Mouse (Mus musculus): ENCODE data around the gene Lats2. TPM values are rescaled to one million over a fixed set of nuclear protein-coding genes. Genes with fewer than 3 reads are reported as not detected.
"Not testable (repeated sequence)": the region's sequence is repeated elsewhere in the genome, so short reads cannot be mapped to it uniquely, and the experiment has no call there.

Gene Lats2
- polyA plus RNA-seq, 1 experiment: 23.0 TPM

- WGBS: 98% methylated on average over 15 of the region's 15 CpGs
- H3K27me3 ChIP-seq (ENCODE audit: control insufficient read depth, insufficient read depth, low read length): no peaks in the 10 kb centered on the region
- peaks cover 30% of the 10 kb centered on the region for H3K36me3 ChIP-seq (ENCODE audit: control insufficient read depth, insufficient read depth, low read length)
- no peaks in the 10 kb centered on the region for H3K4me1 ChIP-seq (ENCODE audit: control insufficient read depth, insufficient read depth, insufficient read length, low read length)
- H3K4me3 ChIP-seq (ENCODE audit: low read depth, low read length): no peak overlapping the region
- TF ChIP-seq CTCF (IDR thresholded peaks at IDR 0.05; ENCODE audit: extremely low read depth, insufficient read length, insufficient replicate concordance, low read depth, low read length): no peak
- TF ChIP-seq POLR2A (IDR thresholded peaks at IDR 0.05; ENCODE audit: low read depth, low read length): no peak
- no peak overlapping the region for H3K27ac ChIP-seq (ENCODE audit: insufficient read depth, low read depth, low read length)
Measured at GRCm38 (mm10) chr14:57696066-57696465, 62.1 kb downstream of the Lats2 start.

- Histone ChIP-seq H3K36me3 (ENCODE audit: control insufficient read depth, insufficient read depth, low read length) (peaks cover 32% of the 10 kb centered on the region), H3K4me3 (ENCODE audit: low read depth, low read length) (no peak overlapping the region), H3K27ac (ENCODE audit: insufficient read depth, low read depth, low read length) (no peak overlapping the region), H3K4me1 (ENCODE audit: control insufficient read depth, insufficient read depth, insufficient read length, low read length) (no peaks in the 10 kb centered on the region), H3K27me3 (ENCODE audit: control insufficient read depth, insufficient read depth, low read length) (no peaks in the 10 kb centered on the region)
- TF ChIP-seq POLR2A (IDR thresholded peaks at IDR 0.05; ENCODE audit: low read depth, low read length) (no peak), CTCF (IDR thresholded peaks at IDR 0.05; ENCODE audit: extremely low read depth, insufficient read length, insufficient replicate concordance, low read depth, low read length) (peak; percentile 16; the same call in 1 of the 2 replicates)
- 91% methylated on average over 8 of the region's 8 CpGs for WGBS
Measured at GRCm38 (mm10) chr14:57695550-57695949, 62.6 kb downstream of the Lats2 start.

GRCm38 (mm10) chr14:57694246-57694645, 63.9 kb downstream of the Lats2 start:
- Histone ChIP-seq H3K4me1 (ENCODE audit: control insufficient read depth, insufficient read depth, insufficient read length, low read length) (no peaks in the 10 kb centered on the region), H3K4me3 (ENCODE audit: low read depth, low read length) (no peak overlapping the region), H3K27me3 (ENCODE audit: control insufficient read depth, insufficient read depth, low read length) (no peaks in the 10 kb centered on the region), H3K27ac (ENCODE audit: insufficient read depth, low read depth, low read length) (no peak overlapping the region), H3K36me3 (ENCODE audit: control insufficient read depth, insufficient read depth, low read length) (peaks cover 24% of the 10 kb centered on the region)
- WGBS: 83% methylated on average over 16 of the region's 16 CpGs
- no peak for TF ChIP-seq CTCF (IDR thresholded peaks at IDR 0.05; ENCODE audit: extremely low read depth, insufficient read length, insufficient replicate concordance, low read depth, low read length)

GRCm38 (mm10) chr14:57692517-57693130, 65.6 kb downstream of the Lats2 start:
- H3K27me3 ChIP-seq (ENCODE audit: control insufficient read depth, insufficient read depth, low read length): no peaks in the 10 kb centered on the region
- peaks cover 18% of the 10 kb centered on the region for H3K36me3 ChIP-seq (ENCODE audit: control insufficient read depth, insufficient read depth, low read length)
- no peak overlapping the region for H3K27ac ChIP-seq (ENCODE audit: insufficient read depth, low read depth, low read length)
- 86% methylated on average over 17 of the region's 17 CpGs for WGBS
- no peak overlapping the region for H3K4me3 ChIP-seq (ENCODE audit: low read depth, low read length)
- TF ChIP-seq CTCF (IDR thresholded peaks at IDR 0.05; ENCODE audit: extremely low read depth, insufficient read length, insufficient replicate concordance, low read depth, low read length): no peak
- no peak for TF ChIP-seq POLR2A (IDR thresholded peaks at IDR 0.05; ENCODE audit: low read depth, low read length)
- no peaks in the 10 kb centered on the region for H3K4me1 ChIP-seq (ENCODE audit: control insufficient read depth, insufficient read depth, insufficient read length, low read length)

GRCm38 (mm10) chr14:57691316-57691715, 66.9 kb downstream of the Lats2 start:
- 94% methylated on average over 24 of the region's 24 CpGs for WGBS
- Histone ChIP-seq H3K36me3 (ENCODE audit: control insufficient read depth, insufficient read depth, low read length) (peaks cover 18% of the 10 kb centered on the region), H3K27me3 (ENCODE audit: control insufficient read depth, insufficient read depth, low read length) (no peaks in the 10 kb centered on the region), H3K27ac (ENCODE audit: insufficient read depth, low read depth, low read length) (no peak overlapping the region), H3K4me3 (ENCODE audit: low read depth, low read length) (no peak overlapping the region), H3K4me1 (ENCODE audit: control insufficient read depth, insufficient read depth, insufficient read length, low read length) (no peaks in the 10 kb centered on the region)
- TF ChIP-seq CTCF (IDR thresholded peaks at IDR 0.05; ENCODE audit: extremely low read depth, insufficient read length, insufficient replicate concordance, low read depth, low read length) (no peak), POLR2A (IDR thresholded peaks at IDR 0.05; ENCODE audit: low read depth, low read length) (no peak)

- Histone ChIP-seq H3K4me3 (ENCODE audit: low read depth, low read length) (no peak overlapping the region), H3K27ac (ENCODE audit: insufficient read depth, low read depth, low read length) (no peak overlapping the region), H3K27me3 (ENCODE audit: control insufficient read depth, insufficient read depth, low read length) (no peaks in the 10 kb centered on the region), H3K36me3 (ENCODE audit: control insufficient read depth, insufficient read depth, low read length) (peaks cover 15% of the 10 kb centered on the region), H3K4me1 (ENCODE audit: control insufficient read depth, insufficient read depth, insufficient read length, low read length) (no peaks in the 10 kb centered on the region)
- TF ChIP-seq POLR2A (IDR thresholded peaks at IDR 0.05; ENCODE audit: low read depth, low read length): no peak
- WGBS: 95% methylated on average over 8 of the region's 8 CpGs
Measured at GRCm38 (mm10) chr14:57690681-57691080, 67.5 kb downstream of the Lats2 start.

GRCm38 (mm10) chr14:57688066-57688465, 70.1 kb downstream of the Lats2 start:
- H3K4me3 ChIP-seq (ENCODE audit: low read depth, low read length); H3K4me1 ChIP-seq (ENCODE audit: control insufficient read depth, insufficient read depth, insufficient read length, low read length); H3K36me3 ChIP-seq (ENCODE audit: control insufficient read depth, insufficient read depth, low read length); H3K27ac ChIP-seq (ENCODE audit: insufficient read depth, low read depth, low read length); H3K27me3 ChIP-seq (ENCODE audit: control insufficient read depth, insufficient read depth, low read length): not testable (repeated sequence)
- WGBS: 83% methylated on average over 7 of the region's 7 CpGs

GRCm38 (mm10) chr14:57687441-57687840, 70.7 kb downstream of the Lats2 start:
- no peaks in the 10 kb centered on the region for H3K27me3 ChIP-seq (ENCODE audit: control insufficient read depth, insufficient read depth, low read length)
- H3K36me3 ChIP-seq (ENCODE audit: control insufficient read depth, insufficient read depth, low read length): peaks cover 3% of the 10 kb centered on the region
- 87% methylated on average over 5 of the region's 5 CpGs for WGBS
- H3K4me3 ChIP-seq (ENCODE audit: low read depth, low read length): no peak overlapping the region
- no peak overlapping the region for H3K27ac ChIP-seq (ENCODE audit: insufficient read depth, low read depth, low read length)
- no peaks in the 10 kb centered on the region for H3K4me1 ChIP-seq (ENCODE audit: control insufficient read depth, insufficient read depth, insufficient read length, low read length)
- no peak for TF ChIP-seq CTCF (IDR thresholded peaks at IDR 0.05; ENCODE audit: extremely low read depth, insufficient read length, insufficient replicate concordance, low read depth, low read length)
- TF ChIP-seq POLR2A (IDR thresholded peaks at IDR 0.05; ENCODE audit: low read depth, low read length): no peak
